Mouse (Mus musculus): ENCODE measurements at regions not wholly inside any gene's neighbourhood (a gene's known extent, or its start where the extent isn't known, plus 50 kb on each side); places are given as distances from the start of the nearest gene placed in this dataset.
A peak's percentile ranks its signal among the peaks of the same experiment; 100 is the strongest.

DNA sequence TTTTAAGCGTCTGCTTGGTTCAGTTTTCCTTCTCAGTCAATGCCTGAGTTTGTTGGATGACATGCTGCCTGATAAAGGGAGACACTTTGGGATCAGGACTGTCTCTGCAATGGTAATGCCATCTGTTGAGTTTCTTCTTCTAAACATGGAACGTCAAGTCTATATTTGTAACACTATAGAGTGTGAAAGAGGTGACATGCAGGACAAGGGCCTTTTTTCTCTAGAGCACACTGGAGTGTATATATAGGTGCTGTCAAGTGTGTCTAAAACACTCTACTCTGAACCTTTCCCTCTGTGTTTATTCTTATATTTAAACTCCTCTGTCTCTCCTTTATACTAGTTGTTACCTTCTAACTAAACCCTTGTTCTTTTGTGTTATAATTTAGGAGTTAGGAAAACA, 299.6 kb downstream of the Epha7 start:
- no peak overlapping the region for H3K27ac ChIP-seq (replicated peaks; ENCODE audit: insufficient read depth, low read depth, low read length)
- 77% methylated on average over 2 of the region's 2 CpGs for WGBS
- TF ChIP-seq POLR2A (IDR thresholded peaks at IDR 0.05; ENCODE audit: extremely low read depth, insufficient read depth, low read length) = no peak
- no peak for TF ChIP-seq CTCF (IDR thresholded peaks at IDR 0.05; ENCODE audit: low read depth, low read length)
- no peak overlapping the region for H3K4me3 ChIP-seq (ENCODE audit: insufficient read depth, low read depth, low read length)
- H3K36me3 ChIP-seq (ENCODE audit: control insufficient read depth, insufficient read depth, low read length) = no peaks in the 10 kb centered on the region
- H3K4me1 ChIP-seq (ENCODE audit: control insufficient read depth, insufficient read depth, low read length) = no peaks in the 10 kb centered on the region
- H3K27me3 ChIP-seq (ENCODE audit: control insufficient read depth, insufficient read depth, low read length) = no peaks in the 10 kb centered on the region
- H3K79me2 ChIP-seq (ENCODE audit: control insufficient read depth, insufficient read depth, low read length) = no peaks in the 10 kb centered on the region
- no peak for DNase-seq (ENCODE audit: extremely low read depth, low read depth, low spot score)
- no peak overlapping the region for H3K9ac ChIP-seq (ENCODE audit: low read depth, low read length)

DNA sequence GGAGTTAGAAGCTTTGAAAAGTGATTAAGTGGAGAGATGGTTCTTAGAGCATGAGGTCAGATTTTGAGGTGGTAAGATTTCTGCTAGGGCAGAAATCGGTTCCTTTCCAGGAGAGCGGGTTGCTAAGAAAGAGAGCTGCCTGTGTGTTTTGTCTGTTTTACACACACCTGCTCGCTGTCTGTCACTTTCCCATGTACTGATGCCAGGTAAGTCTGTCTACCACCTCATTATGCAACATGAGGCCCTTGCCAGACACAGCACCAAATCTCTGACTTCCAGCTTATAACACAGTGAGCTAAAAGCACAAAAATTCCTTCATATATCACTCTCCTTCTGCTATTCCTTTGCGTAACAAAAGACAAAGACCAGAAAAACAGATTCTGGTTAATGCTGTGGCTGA, 304.1 kb downstream of the Epha7 start:
- H3K4me1 ChIP-seq (ENCODE audit: control insufficient read depth, insufficient read depth, low read length) = no peaks in the 10 kb centered on the region
- no peaks in the 10 kb centered on the region for H3K36me3 ChIP-seq (ENCODE audit: control insufficient read depth, insufficient read depth, low read length)
- H3K4me3 ChIP-seq (ENCODE audit: insufficient read depth, low read depth, low read length) = no peak overlapping the region
- no peaks in the 10 kb centered on the region for H3K79me2 ChIP-seq (ENCODE audit: control insufficient read depth, insufficient read depth, low read length)
- no peak overlapping the region for H3K9ac ChIP-seq (ENCODE audit: low read depth, low read length)
- 82% methylated on average over 4 of the region's 4 CpGs for WGBS
- no peak overlapping the region for H3K27ac ChIP-seq (replicated peaks; ENCODE audit: insufficient read depth, low read depth, low read length)
- no peak for DNase-seq (ENCODE audit: extremely low read depth, low read depth, low spot score)
- no peaks in the 10 kb centered on the region for H3K27me3 ChIP-seq (ENCODE audit: control insufficient read depth, insufficient read depth, low read length)
- TF ChIP-seq POLR2A (IDR thresholded peaks at IDR 0.05; ENCODE audit: extremely low read depth, insufficient read depth, low read length) (no peak), CTCF (IDR thresholded peaks at IDR 0.05; ENCODE audit: low read depth, low read length) (no peak)

DNA sequence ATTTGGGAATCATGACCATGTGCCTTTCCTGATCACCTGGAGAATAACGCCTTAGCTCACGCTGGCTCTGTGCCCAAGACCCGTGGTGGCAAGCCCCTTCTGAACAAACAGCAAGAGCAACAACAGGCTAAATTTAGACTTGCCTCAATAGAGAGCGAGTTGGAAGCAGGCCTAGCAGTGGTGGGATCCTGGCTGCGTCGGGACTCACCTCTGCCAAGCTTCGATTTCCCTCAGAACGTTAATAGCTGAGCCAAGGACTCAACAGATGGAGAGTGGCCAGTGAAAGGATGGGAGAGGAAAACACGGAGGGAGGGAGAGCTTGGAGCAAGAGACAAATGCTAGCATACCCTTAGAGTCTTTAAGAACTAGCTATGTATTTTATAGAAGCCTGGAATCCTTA, 305.0 kb downstream of the Epha7 start:
- H3K79me2 ChIP-seq (ENCODE audit: control insufficient read depth, insufficient read depth, low read length) = no peaks in the 10 kb centered on the region
- H3K27me3 ChIP-seq (ENCODE audit: control insufficient read depth, insufficient read depth, low read length) = no peaks in the 10 kb centered on the region
- no peaks in the 10 kb centered on the region for H3K36me3 ChIP-seq (ENCODE audit: control insufficient read depth, insufficient read depth, low read length)
- TF ChIP-seq POLR2A (IDR thresholded peaks at IDR 0.05; ENCODE audit: extremely low read depth, insufficient read depth, low read length) = no peak
- no peak for TF ChIP-seq CTCF (IDR thresholded peaks at IDR 0.05; ENCODE audit: low read depth, low read length)
- 47% methylated on average over 9 of the region's 9 CpGs for WGBS
- H3K4me3 ChIP-seq (ENCODE audit: insufficient read depth, low read depth, low read length) = no peak overlapping the region
- H3K27ac ChIP-seq (replicated peaks; ENCODE audit: insufficient read depth, low read depth, low read length) = no peak overlapping the region
- peak; percentile 6 for DNase-seq (ENCODE audit: extremely low read depth, low read depth, low spot score)
- H3K9ac ChIP-seq (ENCODE audit: low read depth, low read length) = no peak overlapping the region
- no peaks in the 10 kb centered on the region for H3K4me1 ChIP-seq (ENCODE audit: control insufficient read depth, insufficient read depth, low read length)

DNA sequence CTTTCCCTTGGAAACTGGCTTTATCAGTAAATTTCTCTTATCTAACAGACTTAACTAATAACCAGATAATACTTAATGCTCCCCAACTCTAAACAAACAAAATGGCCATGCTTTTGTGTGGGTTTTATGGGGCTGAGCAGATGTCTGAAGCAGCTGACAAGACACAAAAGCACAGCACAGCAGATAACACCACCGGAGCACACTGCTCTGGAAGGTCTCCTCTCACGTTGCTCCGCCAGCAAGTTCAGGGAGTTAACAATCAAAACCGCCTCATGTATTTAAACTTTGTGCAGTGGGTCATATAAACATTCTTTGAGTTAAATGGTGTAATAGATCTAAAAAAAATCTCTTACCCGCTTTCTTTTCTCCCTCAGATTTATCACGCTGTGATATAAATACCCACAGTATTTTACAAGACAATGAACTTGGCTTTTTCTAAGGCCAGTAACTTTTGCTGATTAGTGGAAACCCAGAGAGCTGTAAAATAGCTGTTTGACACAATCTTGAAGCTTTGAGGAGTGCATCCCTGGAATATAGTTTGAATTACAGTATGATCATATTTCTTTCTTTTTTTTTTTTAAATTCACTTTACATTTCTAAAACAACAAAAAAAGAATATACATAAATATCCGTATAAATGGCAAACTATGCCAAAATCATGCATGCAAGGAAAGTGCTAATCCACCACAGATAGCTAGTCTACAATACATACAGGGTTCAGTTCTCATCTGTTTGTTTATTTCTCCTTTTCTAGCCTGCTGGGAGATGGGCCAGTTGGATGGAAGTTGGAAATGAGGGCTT, 305.9 kb downstream of the Epha7 start:
- DNase-seq (ENCODE audit: extremely low read depth, low read depth, low spot score) = no peak
- H3K27me3 ChIP-seq (ENCODE audit: control insufficient read depth, insufficient read depth, low read length) = no peaks in the 10 kb centered on the region
- H3K4me1 ChIP-seq (ENCODE audit: control insufficient read depth, insufficient read depth, low read length) = no peaks in the 10 kb centered on the region
- no peak overlapping the region for H3K4me3 ChIP-seq (ENCODE audit: insufficient read depth, low read depth, low read length)
- no peak overlapping the region for H3K9ac ChIP-seq (ENCODE audit: low read depth, low read length)
- WGBS = 39% methylated on average over 7 of the region's 7 CpGs
- H3K36me3 ChIP-seq (ENCODE audit: control insufficient read depth, insufficient read depth, low read length) = no peaks in the 10 kb centered on the region
- H3K79me2 ChIP-seq (ENCODE audit: control insufficient read depth, insufficient read depth, low read length) = no peaks in the 10 kb centered on the region
- TF ChIP-seq CTCF (IDR thresholded peaks at IDR 0.05; ENCODE audit: low read depth, low read length) (no peak), POLR2A (IDR thresholded peaks at IDR 0.05; ENCODE audit: extremely low read depth, insufficient read depth, low read length) (no peak)
- H3K27ac ChIP-seq (replicated peaks; ENCODE audit: insufficient read depth, low read depth, low read length) = no peak overlapping the region

DNA sequence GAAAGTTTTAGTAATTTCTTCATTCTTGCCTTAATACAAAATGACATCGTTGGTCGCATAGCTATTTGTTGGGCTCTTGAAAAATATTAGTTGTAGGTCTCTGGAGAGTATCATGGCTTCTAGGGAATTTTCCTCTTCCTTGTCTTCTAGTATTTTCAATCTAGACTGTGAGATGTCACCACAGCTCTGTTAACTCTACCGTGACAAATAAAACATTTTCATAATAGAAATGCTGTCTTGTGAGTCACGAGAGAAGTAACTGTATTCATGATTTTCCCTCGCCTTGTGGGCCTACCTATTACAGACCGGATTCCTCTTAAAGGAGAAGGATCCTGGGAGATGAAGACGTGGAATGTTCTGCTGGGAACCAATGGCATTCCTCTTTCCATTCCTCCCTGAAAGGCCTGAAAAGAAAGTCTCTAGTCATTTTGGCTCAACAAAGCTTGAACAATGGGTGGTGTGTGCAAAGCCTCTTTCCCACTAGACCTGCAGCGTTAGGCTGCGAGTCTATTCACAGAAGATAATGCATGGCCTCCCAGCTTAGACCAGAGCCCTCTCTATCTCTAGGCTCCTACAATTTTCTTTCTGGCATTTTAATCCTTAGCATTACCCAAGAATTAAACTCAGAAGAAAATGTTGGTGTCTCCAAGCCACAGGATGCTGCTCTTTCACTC, 306.7 kb downstream of the Epha7 start:
- Histone ChIP-seq H3K27ac (replicated peaks; ENCODE audit: insufficient read depth, low read depth, low read length) (no peak overlapping the region), H3K36me3 (ENCODE audit: control insufficient read depth, insufficient read depth, low read length) (no peaks in the 10 kb centered on the region), H3K4me1 (ENCODE audit: control insufficient read depth, insufficient read depth, low read length) (no peaks in the 10 kb centered on the region), H3K9ac (ENCODE audit: low read depth, low read length) (no peak overlapping the region), H3K79me2 (ENCODE audit: control insufficient read depth, insufficient read depth, low read length) (no peaks in the 10 kb centered on the region), H3K27me3 (ENCODE audit: control insufficient read depth, insufficient read depth, low read length) (no peaks in the 10 kb centered on the region), H3K4me3 (ENCODE audit: insufficient read depth, low read depth, low read length) (no peak overlapping the region)
- WGBS = 73% methylated on average over 9 of the region's 9 CpGs
- DNase-seq (ENCODE audit: extremely low read depth, low read depth, low spot score) = no peak
- TF ChIP-seq CTCF (IDR thresholded peaks at IDR 0.05; ENCODE audit: low read depth, low read length) = no peak
- TF ChIP-seq POLR2A (IDR thresholded peaks at IDR 0.05; ENCODE audit: extremely low read depth, insufficient read depth, low read length) = no peak
